Mouse (Mus musculus): ENCODE results near the gene Gcdh.
"Not testable (repeated sequence)": the region's sequence is repeated elsewhere in the genome, so short reads cannot be mapped to it uniquely, and the experiment has no call there.

Gcdh gene

GRCm38 (mm10) chr8:84910551-84910950 is 16.8 kb upstream of the Gcdh start:
- no peak for DNase-seq (ENCODE audit: low read depth, low spot score)

- no peak for DNase-seq (ENCODE audit: low read depth, low spot score)
Observed at GRCm38 (mm10) chr8:84909949-84910348, 16.2 kb upstream of the Gcdh start.

- DNase-seq (ENCODE audit: low read depth, low spot score) = no peak
Observed at GRCm38 (mm10) chr8:84909162-84909767, 15.5 kb upstream of the Gcdh start.

GRCm38 (mm10) chr8:84908421-84909161 is 14.9 kb upstream of the Gcdh start, which contains the start of gene Dnase2a:
Gene Dnase2a (plus strand): TSS chr8:84908560.
- peak; percentile 94 for DNase-seq (ENCODE audit: low read depth, low spot score)

- DNase-seq (ENCODE audit: low read depth, low spot score) = not testable (repeated sequence)
Observed at GRCm38 (mm10) chr8:84907979-84908378, 14.3 kb upstream of the Gcdh start.

GRCm38 (mm10) chr8:84907493-84907892 is 13.8 kb upstream of the Gcdh start:
- no peak for DNase-seq (ENCODE audit: low read depth, low spot score)

GRCm38 (mm10) chr8:84907037-84907436 is 13.3 kb upstream of the Gcdh start:
- DNase-seq (ENCODE audit: low read depth, low spot score) = no peak

GRCm38 (mm10) chr8:84904351-84904750 is 10.6 kb upstream of the Gcdh start:
- no peak for DNase-seq (ENCODE audit: low read depth, low spot score)

- peak; percentile 76 for DNase-seq (ENCODE audit: low read depth, low spot score)
Observed at GRCm38 (mm10) chr8:84902920-84903661, 9.4 kb upstream of the Gcdh start.

- no peak for DNase-seq (ENCODE audit: low read depth, low spot score)
Observed at GRCm38 (mm10) chr8:84902367-84902919, 8.7 kb upstream of the Gcdh start.

- DNase-seq (ENCODE audit: low read depth, low spot score) = peak; percentile 80
Observed at GRCm38 (mm10) chr8:84901752-84902151, 8.0 kb upstream of the Gcdh start, which contains the start of gene Klf1. Gene Klf1 (plus strand): TSS chr8:84901928.

- DNase-seq (ENCODE audit: low read depth, low spot score) = peak; percentile 75
Observed at GRCm38 (mm10) chr8:84901071-84901470, 7.3 kb upstream of the Gcdh start.

- no peak for DNase-seq (ENCODE audit: low read depth, low spot score)
Observed at GRCm38 (mm10) chr8:84895963-84896362, 2.2 kb upstream of the Gcdh start.

GRCm38 (mm10) chr8:84892993-84893708 is 570 bp downstream of the Gcdh start:
- no peak for DNase-seq (ENCODE audit: low read depth, low spot score)

- DNase-seq (ENCODE audit: low read depth, low spot score) = no peak
Observed at GRCm38 (mm10) chr8:84889141-84889540, 4.6 kb downstream of the Gcdh start.

- no peak for DNase-seq (ENCODE audit: low read depth, low spot score)
Observed at GRCm38 (mm10) chr8:84888280-84888679, 5.4 kb downstream of the Gcdh start.

- DNase-seq (ENCODE audit: low read depth, low spot score) = no peak
Observed at GRCm38 (mm10) chr8:84884728-84885127, 9.0 kb downstream of the Gcdh start.

- no peak for DNase-seq (ENCODE audit: low read depth, low spot score)
Observed at GRCm38 (mm10) chr8:84878915-84879314, 14.8 kb downstream of the Gcdh start.

GRCm38 (mm10) chr8:84877297-84878035 is 16.3 kb downstream of the Gcdh start:
- no peak for DNase-seq (ENCODE audit: low read depth, low spot score)

GRCm38 (mm10) chr8:84874339-84874738 is 19.4 kb downstream of the Gcdh start:
- DNase-seq (ENCODE audit: low read depth, low spot score) = no peak

- DNase-seq (ENCODE audit: low read depth, low spot score) = no peak
Observed at GRCm38 (mm10) chr8:84873016-84873415, 20.7 kb downstream of the Gcdh start.

Data from c-Kit-negative CD71-positive TER-119-positive erythroid progenitor cells, embryonic 14.5 days (primary cell).